Mouse (Mus musculus) midbrain, embryonic 15.5 days (tissue): Measurements from ENCODE around the gene Ttc27. TPM values are rescaled to one million over a fixed set of nuclear protein-coding genes. Genes with fewer than 3 reads are reported as not detected.

Experiments used
- ATAC-seq: fragments of 200-750 bp; cut with Nextera tagmentation; replicated peaks from 2 replicates; pipeline ENCODE4 v1.8.0; 2017; ENCODE audit warnings: moderate TSS enrichment
- H3K27ac ChIP-seq: fragments of 300-500 bp; sonication (generic); 2 replicates; pipeline ENCODE4 v1.5.1; 2015; ENCODE audit warnings: mild to moderate bottlenecking, inconsistent platforms
- H3K27me3 ChIP-seq: fragments of 300-500 bp; sonication (generic); replicated peaks from 2 replicates; pipeline ENCODE4 v1.6.1; 2015; ENCODE audit warnings: inconsistent platforms
- H3K36me3 ChIP-seq: fragments of 300-500 bp; sonication (generic); replicated peaks from 2 replicates; pipeline ENCODE4 v1.6.1; 2015; ENCODE audit warnings: inconsistent platforms
- H3K4me1 ChIP-seq: fragments of 300-500 bp; sonication (generic); 2 replicates; pipeline ENCODE4 v1.6.1; 2015; ENCODE audit warnings: inconsistent platforms
- H3K4me2 ChIP-seq: fragments of 300-500 bp; sonication (generic); 2 replicates; pipeline ENCODE4 v1.6.1; 2015; ENCODE audit warnings: inconsistent platforms, mild to moderate bottlenecking, moderate library complexity
- H3K4me3 ChIP-seq: fragments of 300-500 bp; sonication (generic); 2 replicates; pipeline ENCODE4 v1.5.1; 2015; ENCODE audit warnings: mild to moderate bottlenecking, inconsistent platforms
- H3K9ac ChIP-seq: fragments of 300-500 bp; sonication (generic); 2 replicates; pipeline ENCODE4 v1.6.1; 2015; ENCODE audit warnings: mild to moderate bottlenecking, inconsistent platforms
- H3K9me3 ChIP-seq: fragments of 300-500 bp; sonication (generic); 2 replicates; pipeline ENCODE4 v1.6.1; 2016; ENCODE audit warnings: inconsistent platforms
- WGBS: fragments of 180-500 bp; shearing (Covaris S2); methylation state at CpG from one replicate; pipeline ENCODE4 v1.1.7; 2015; ENCODE audit warnings: mixed read lengths; 5-methylcytosine and 5-hydroxymethylcytosine counted together
- polyA plus RNA-seq: library from polyadenylated mRNA; unstranded; fragments of >200 nt; fragmentation: Nextera tagmentation; extraction: Ambion mirVana; gene quantifications from 2 replicates; pipeline ENCODE4 v1.2.1, GENCODE M21; 2015

Ttc27 gene
- polyA plus RNA-seq, 1 experiment from 2014 or later = 17.1 TPM

- H3K36me3 ChIP-seq = no peaks in the 10 kb centered on the region
- H3K27me3 ChIP-seq = no peaks in the 10 kb centered on the region
- ATAC-seq = no peak
- WGBS = 94% methylated on average over 11 of the region's 11 CpGs
- no peaks in the 10 kb centered on the region for H3K4me1 ChIP-seq
- H3K9me3 ChIP-seq = no peaks in the 10 kb centered on the region
- H3K27ac ChIP-seq = no peak overlapping the region
- no peak overlapping the region for H3K4me3 ChIP-seq
- no peak overlapping the region for H3K9ac ChIP-seq
- no peak overlapping the region for H3K4me2 ChIP-seq
Measured at GRCm38 (mm10) chr17:74754369-74755118, 37.0 kb downstream of the Ttc27 start.

- Histone ChIP-seq H3K4me2 (no peak overlapping the region), H3K36me3 (no peaks in the 10 kb centered on the region), H3K9me3 (no peaks in the 10 kb centered on the region), H3K4me1 (no peaks in the 10 kb centered on the region), H3K27me3 (no peaks in the 10 kb centered on the region), H3K4me3 (no peak overlapping the region), H3K27ac (no peak overlapping the region), H3K9ac (no peak overlapping the region)
- WGBS = 80% methylated on average over 9 of the region's 9 CpGs
- ATAC-seq = no peak
Measured at GRCm38 (mm10) chr17:74769390-74769811, 51.9 kb downstream of the Ttc27 start.

- Histone ChIP-seq H3K4me1 (no peaks in the 10 kb centered on the region), H3K4me3 (no peak overlapping the region), H3K9me3 (no peaks in the 10 kb centered on the region), H3K36me3 (no peaks in the 10 kb centered on the region), H3K27ac (no peak overlapping the region), H3K4me2 (no peak overlapping the region), H3K27me3 (no peaks in the 10 kb centered on the region), H3K9ac (no peak overlapping the region)
- 89% methylated on average over 4 of the region's 4 CpGs for WGBS
- ATAC-seq = no peak
Measured at GRCm38 (mm10) chr17:74772364-74772763, 54.8 kb downstream of the Ttc27 start.

GRCm38 (mm10) chr17:74773556-74773955 is 56.0 kb downstream of the Ttc27 start:
- Histone ChIP-seq H3K36me3 (no peaks in the 10 kb centered on the region), H3K27ac (no peak overlapping the region), H3K4me3 (no peak overlapping the region), H3K9me3 (no peaks in the 10 kb centered on the region), H3K4me2 (no peak overlapping the region), H3K27me3 (no peaks in the 10 kb centered on the region), H3K4me1 (no peaks in the 10 kb centered on the region), H3K9ac (no peak overlapping the region)
- ATAC-seq = no peak
- WGBS = 29% methylated on average over 5 of the region's 5 CpGs

- WGBS = 88% methylated on average over 4 of the region's 4 CpGs
Measured at GRCm38 (mm10) chr17:74780133-74780532, 62.6 kb downstream of the Ttc27 start.

GRCm38 (mm10) chr17:74780627-74781026 is 63.1 kb downstream of the Ttc27 start:
- Histone ChIP-seq H3K4me2 (no peak overlapping the region), H3K36me3 (no peaks in the 10 kb centered on the region), H3K9ac (no peak overlapping the region), H3K4me1 (no peaks in the 10 kb centered on the region), H3K9me3 (no peaks in the 10 kb centered on the region), H3K27ac (no peak overlapping the region), H3K27me3 (no peaks in the 10 kb centered on the region), H3K4me3 (no peak overlapping the region)
- 88% methylated on average over 9 of the region's 9 CpGs for WGBS
- no peak for ATAC-seq

More at GRCm38 (mm10) chr17:74780133-74780532, 62.6 kb downstream of the Ttc27 start:
- Histone ChIP-seq H3K27ac (no peak overlapping the region), H3K4me2 (no peak overlapping the region), H3K36me3 (no peaks in the 10 kb centered on the region), H3K4me1 (no peaks in the 10 kb centered on the region), H3K27me3 (no peaks in the 10 kb centered on the region), H3K4me3 (no peak overlapping the region), H3K9ac (no peak overlapping the region), H3K9me3 (no peaks in the 10 kb centered on the region)
- no peak for ATAC-seq

- Histone ChIP-seq H3K36me3 (no peaks in the 10 kb centered on the region), H3K9me3 (no peaks in the 10 kb centered on the region), H3K27me3 (no peaks in the 10 kb centered on the region), H3K4me1 (no peaks in the 10 kb centered on the region), H3K27ac (no peak overlapping the region), H3K9ac (no peak overlapping the region), H3K4me2 (no peak overlapping the region), H3K4me3 (no peak overlapping the region)
- ATAC-seq = no peak
Measured at GRCm38 (mm10) chr17:74781911-74782310, 64.4 kb downstream of the Ttc27 start.

- WGBS = 88% methylated on average over 5 of the region's 5 CpGs
- H3K4me3 ChIP-seq = no peak overlapping the region
Measured at GRCm38 (mm10) chr17:74785586-74785985, 68.1 kb downstream of the Ttc27 start.

GRCm38 (mm10) chr17:74786198-74786734 is 68.7 kb downstream of the Ttc27 start:
- Histone ChIP-seq H3K27me3 (no peaks in the 10 kb centered on the region), H3K27ac (no peak overlapping the region), H3K4me2 (no peak overlapping the region), H3K36me3 (no peaks in the 10 kb centered on the region), H3K9ac (no peak overlapping the region), H3K4me3 (no peak overlapping the region), H3K9me3 (no peaks in the 10 kb centered on the region), H3K4me1 (no peaks in the 10 kb centered on the region)
- no peak for ATAC-seq
- WGBS = 88% methylated on average over 10 of the region's 10 CpGs

More at GRCm38 (mm10) chr17:74785586-74785985, 68.1 kb downstream of the Ttc27 start:
- H3K4me2 ChIP-seq = no peak overlapping the region
- no peaks in the 10 kb centered on the region for H3K4me1 ChIP-seq
- no peak for ATAC-seq
- no peaks in the 10 kb centered on the region for H3K9me3 ChIP-seq
- no peaks in the 10 kb centered on the region for H3K36me3 ChIP-seq
- no peak overlapping the region for H3K27ac ChIP-seq
- H3K9ac ChIP-seq = no peak overlapping the region
- no peaks in the 10 kb centered on the region for H3K27me3 ChIP-seq

GRCm38 (mm10) chr17:74796023-74796699 is 78.6 kb downstream of the Ttc27 start:
- H3K9ac ChIP-seq = no peak overlapping the region
- no peak overlapping the region for H3K4me3 ChIP-seq
- no peaks in the 10 kb centered on the region for H3K4me1 ChIP-seq
- no peak overlapping the region for H3K4me2 ChIP-seq
- no peaks in the 10 kb centered on the region for H3K27me3 ChIP-seq
- H3K36me3 ChIP-seq = no peaks in the 10 kb centered on the region
- no peak for ATAC-seq
- WGBS = 91% methylated on average over 14 of the region's 14 CpGs
- no peak overlapping the region for H3K27ac ChIP-seq
- H3K9me3 ChIP-seq = no peaks in the 10 kb centered on the region

GRCm38 (mm10) chr17:74799865-74800264 is 82.3 kb downstream of the Ttc27 start:
- no peak for ATAC-seq
- Histone ChIP-seq H3K27me3 (no peaks in the 10 kb centered on the region), H3K4me3 (no peak overlapping the region), H3K4me2 (no peak overlapping the region), H3K9ac (no peak overlapping the region), H3K9me3 (no peaks in the 10 kb centered on the region), H3K36me3 (no peaks in the 10 kb centered on the region), H3K27ac (no peak overlapping the region), H3K4me1 (no peaks in the 10 kb centered on the region)
- 97% methylated on average over 6 of the region's 6 CpGs for WGBS

- no peaks in the 10 kb centered on the region for H3K36me3 ChIP-seq
- H3K4me1 ChIP-seq = no peaks in the 10 kb centered on the region
- no peak overlapping the region for H3K4me3 ChIP-seq
- no peaks in the 10 kb centered on the region for H3K27me3 ChIP-seq
- ATAC-seq = no peak
- H3K27ac ChIP-seq = no peak overlapping the region
- H3K9ac ChIP-seq = no peak overlapping the region
- H3K9me3 ChIP-seq = no peaks in the 10 kb centered on the region
- H3K4me2 ChIP-seq = no peak overlapping the region
- WGBS = 95% methylated on average over 4 of the region's 4 CpGs
Measured at GRCm38 (mm10) chr17:74802765-74803164, 85.2 kb downstream of the Ttc27 start.
